Mouse (Mus musculus) spleen, postnatal 36 days (tissue): Measurements from ENCODE around the gene Gm49369.
"Not testable (repeated sequence)": the region's sequence is repeated elsewhere in the genome, so short reads cannot be mapped to it uniquely, and the experiment has no call there.

Experiments
- DNase-seq, 2 experiments: peaks; one replicate each; pipeline ENCODE4 v3.0.0; 2022; ENCODE audit warnings: low spot score in 2 of 2, mixed read lengths in 1 of 2

The Gm49369 gene

GRCm38 (mm10) chr7:142371768-142372661 lies 10.5 kb downstream of the Gm49369 start:
- no peak for DNase-seq

- no peak for DNase-seq
Observed at GRCm38 (mm10) chr7:142371398-142371767, 11.1 kb downstream of the Gm49369 start.

GRCm38 (mm10) chr7:142370937-142371336 lies 11.5 kb downstream of the Gm49369 start:
- DNase-seq: no peak

- DNase-seq: no peak
Observed at GRCm38 (mm10) chr7:142369820-142370219, 12.6 kb downstream of the Gm49369 start.

- no peak for DNase-seq
Observed at GRCm38 (mm10) chr7:142368856-142369255, 13.6 kb downstream of the Gm49369 start.

- DNase-seq: no peak
Observed at GRCm38 (mm10) chr7:142363107-142363506, 19.4 kb downstream of the Gm49369 start.

- no peak for DNase-seq
Observed at GRCm38 (mm10) chr7:142360743-142361142, 21.7 kb downstream of the Gm49369 start.

GRCm38 (mm10) chr7:142359129-142359528 lies 23.3 kb downstream of the Gm49369 start:
- DNase-seq: no peak

GRCm38 (mm10) chr7:142357566-142357965 lies 24.9 kb downstream of the Gm49369 start:
- no peak for DNase-seq

GRCm38 (mm10) chr7:142354661-142355233 lies 27.7 kb downstream of the Gm49369 start:
- DNase-seq: peak in 1 of 2 experiments; percentile 27

GRCm38 (mm10) chr7:142353854-142354253 lies 28.6 kb downstream of the Gm49369 start:
- DNase-seq: peak; percentile 70 to 76

- no peak for DNase-seq
Observed at GRCm38 (mm10) chr7:142351569-142351968, 30.9 kb downstream of the Gm49369 start.

GRCm38 (mm10) chr7:142349308-142349961 lies 33.0 kb downstream of the Gm49369 start:
- no peak for DNase-seq

GRCm38 (mm10) chr7:142347542-142347941 lies 34.9 kb downstream of the Gm49369 start:
- no peak for DNase-seq

- DNase-seq: no peak
Observed at GRCm38 (mm10) chr7:142342247-142342640, 40.2 kb downstream of the Gm49369 start.

GRCm38 (mm10) chr7:142341564-142342246 lies 40.8 kb downstream of the Gm49369 start:
- no peak for DNase-seq

GRCm38 (mm10) chr7:142340269-142340970 lies 42.0 kb downstream of the Gm49369 start:
- peak; percentile 74 to 76 for DNase-seq

GRCm38 (mm10) chr7:142335151-142335550 lies 47.3 kb downstream of the Gm49369 start:
- DNase-seq: no peak

- DNase-seq: peak; percentile 64 to 77
Observed at GRCm38 (mm10) chr7:142334246-142334645, 48.2 kb downstream of the Gm49369 start.

GRCm38 (mm10) chr7:142332741-142333140 lies 49.7 kb downstream of the Gm49369 start:
- DNase-seq: not testable (repeated sequence)

GRCm38 (mm10) chr7:142331281-142331680 lies 51.2 kb downstream of the Gm49369 start:
- no peak for DNase-seq
